Mouse (Mus musculus) bone marrow macrophage, adult 2 months (primary cell): ENCODE measurements around the gene Thbd. TPM values are rescaled to one million over a fixed set of nuclear protein-coding genes. Genes with fewer than 3 reads are reported as not detected.

Experiments
- H3K27ac ChIP-seq: 2 replicates; pipeline ENCODE4 v1.5.1; 2012; ENCODE audit warnings: low read depth, low read length; ENCODE audit not compliant: insufficient read depth
- H3K4me1 ChIP-seq: 2 replicates; pipeline ENCODE4 v1.6.1; 2012; ENCODE audit warnings: low read length; ENCODE audit not compliant: control insufficient read depth, insufficient read depth
- H3K4me3 ChIP-seq: 2 replicates; pipeline ENCODE4 v1.5.1; 2012; ENCODE audit warnings: mild to moderate bottlenecking, low read length, moderate library complexity; ENCODE audit not compliant: insufficient read depth
- CTCF ChIP-seq: IDR thresholded peaks from 2 replicates; pipeline ENCODE4 v1.5.1; 2012; ENCODE audit warnings: low read depth, mild to moderate bottlenecking, low read length, moderate library complexity
- POLR2A ChIP-seq: IDR thresholded peaks from 2 replicates; pipeline ENCODE4 v1.6.1; 2012; ENCODE audit warnings: mild to moderate bottlenecking, low read depth, low read length, borderline replicate concordance
- polyA plus RNA-seq: library from polyadenylated mRNA; stranded (reverse); fragments of >200 nt; gene quantifications from 2 replicates; pipeline ENCODE4 v1.2.4, GENCODE M21; 2012; ENCODE audit not compliant: missing spikeins, insufficient read depth, insufficient read length

Gene Thbd
- polyA plus RNA-seq, 1 experiment = 8.2 TPM

DNA sequence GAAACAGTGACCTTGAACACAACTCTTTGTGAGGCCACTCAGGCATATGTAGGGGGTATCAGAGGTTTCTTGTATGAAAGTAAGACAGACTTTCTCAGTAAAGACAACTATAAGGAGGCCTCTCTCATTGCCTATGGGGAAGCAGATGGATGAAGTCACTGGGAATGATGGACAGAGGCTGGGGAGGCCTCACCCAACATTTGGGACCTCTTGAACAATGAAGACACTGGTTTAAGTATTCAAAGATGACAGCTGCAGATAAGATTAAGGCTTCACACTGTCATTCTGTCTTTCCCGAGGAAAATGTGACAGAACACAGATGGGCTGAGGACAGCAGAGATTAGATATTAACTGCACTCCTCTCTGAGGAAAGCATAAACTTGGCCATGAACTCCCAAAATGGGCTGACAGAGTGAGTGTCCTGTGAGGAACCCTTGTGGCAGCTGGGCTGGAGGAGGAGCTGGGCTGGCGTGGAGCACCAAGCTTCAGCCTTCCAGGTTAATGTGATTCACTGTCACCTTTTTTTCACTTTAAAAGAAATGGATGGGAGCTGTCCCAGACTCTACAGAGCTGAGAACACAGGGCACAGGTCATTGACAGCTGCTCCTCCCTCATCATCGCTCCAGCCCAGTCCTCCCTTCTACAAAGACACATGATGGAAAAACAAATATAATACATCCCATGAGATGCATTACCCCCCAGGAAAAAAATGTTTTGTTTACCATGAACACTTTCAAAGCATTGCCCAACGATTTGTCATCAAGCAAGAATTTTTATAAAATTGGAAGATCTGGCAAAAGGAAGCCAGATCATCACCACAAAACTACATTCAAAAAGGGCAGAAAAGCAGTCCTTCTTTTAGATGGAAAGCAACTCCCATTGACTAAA lies 36.0 kb downstream of the Thbd start:
- no peak overlapping the region for H3K27ac ChIP-seq
- TF ChIP-seq POLR2A (no peak), CTCF (no peak)

DNA sequence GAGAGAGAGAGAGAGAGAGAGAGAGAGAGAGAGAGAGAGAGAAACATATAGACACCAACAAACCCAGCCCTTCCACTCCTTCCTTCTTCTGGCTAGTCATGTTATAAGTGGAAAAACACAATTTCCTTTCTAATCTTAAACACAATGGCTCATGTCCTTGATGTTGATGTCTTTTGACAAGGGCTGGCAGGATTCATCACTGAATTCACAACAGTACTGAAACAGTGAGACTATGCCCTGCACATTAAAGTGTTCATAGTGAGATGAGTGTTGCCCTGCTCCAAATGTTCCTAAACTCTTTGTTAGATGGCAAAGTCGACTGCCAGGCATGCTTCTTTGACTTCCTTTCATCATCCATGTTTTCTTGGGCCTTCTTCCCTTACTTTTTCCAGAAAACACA lies 42.8 kb downstream of the Thbd start:
- Histone ChIP-seq H3K27ac (no peak overlapping the region), H3K4me3 (no peak overlapping the region), H3K4me1 (no peaks in the 10 kb centered on the region)
- TF ChIP-seq CTCF = no peak
- TF ChIP-seq POLR2A = no peak

More for the DNA sequence above, 36.0 kb downstream of the Thbd start:
- peaks cover 5% of the 10 kb centered on the region for H3K4me1 ChIP-seq
- no peak overlapping the region for H3K4me3 ChIP-seq

DNA sequence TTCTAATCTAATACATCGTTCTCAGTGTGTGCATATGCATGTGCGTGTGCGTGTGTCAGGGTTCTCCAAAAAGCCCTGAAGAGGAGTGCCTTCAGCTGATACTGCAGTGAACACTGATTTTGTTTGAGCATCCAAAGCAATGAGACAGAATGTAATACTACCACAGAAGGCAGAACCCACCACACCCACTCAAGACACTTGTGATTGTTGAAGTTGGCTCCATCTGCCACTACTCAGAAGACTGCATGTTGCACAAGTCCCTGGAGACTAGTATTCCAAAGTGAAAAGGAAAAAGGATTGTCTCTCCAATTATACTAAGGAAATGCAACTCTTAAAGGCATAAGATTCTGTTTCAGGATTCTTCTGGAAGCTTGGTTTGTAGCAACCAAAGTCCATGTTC lies 43.5 kb downstream of the Thbd start:
- no peak overlapping the region for H3K27ac ChIP-seq
- no peak overlapping the region for H3K4me3 ChIP-seq
- no peak for TF ChIP-seq POLR2A
- H3K4me1 ChIP-seq = no peaks in the 10 kb centered on the region

DNA sequence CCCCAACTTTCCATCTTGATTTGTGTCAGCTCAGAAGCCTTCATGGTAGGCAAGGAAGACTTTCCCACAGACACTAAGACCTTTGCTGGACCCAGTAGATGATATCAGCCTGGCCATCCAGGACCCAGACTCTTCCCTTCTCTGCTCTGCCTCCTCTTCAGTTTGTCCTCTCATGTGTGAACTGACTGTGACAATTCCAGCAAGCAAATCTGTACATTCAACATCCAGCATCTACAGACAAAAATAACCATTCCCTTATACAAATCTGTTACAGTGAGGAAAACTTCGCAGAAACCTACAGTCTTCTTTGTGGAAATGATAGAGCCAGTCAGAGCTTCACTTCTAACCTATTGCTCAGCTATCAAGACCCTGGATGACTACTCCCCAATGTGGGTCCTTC lies 50.8 kb downstream of the Thbd start:
- no peak for TF ChIP-seq CTCF
- no peak for TF ChIP-seq POLR2A
- Histone ChIP-seq H3K4me3 (no peak overlapping the region), H3K27ac (no peak overlapping the region), H3K4me1 (no peaks in the 10 kb centered on the region)

Other genes with a start within 250 kb of the Thbd start
- gene Sstr4, start 12.8 kb downstream of the Thbd start, polyA plus RNA-seq = not detected in 2 replicates
- 338 and 370 TPM in 2 replicates for gene Cd93, start 35.4 kb upstream of the Thbd start, polyA plus RNA-seq